Mouse (Mus musculus): ENCODE data around the gene Fyco1. TPM values are rescaled to one million over a fixed set of nuclear protein-coding genes. Genes with fewer than 3 reads are reported as not detected.

The Fyco1 gene
- total and polyA plus RNA-seq, 2 experiments from 2014 or later = 40.9 to 82.7 TPM

GRCm38 (mm10) chr9:123769532-123769931 lies 82.2 kb downstream of the Fyco1 start:
- Histone ChIP-seq H3K4me3 (ENCODE audit: low read depth, low read length) (peak overlapping the region; percentile 16; the same call in 1 of the 2 replicates), H3K4me2 (ENCODE audit: low read depth, low read length) (peak overlapping the region; percentile 17; the same call in 1 of the 2 replicates), H3K9ac (replicated peaks; ENCODE audit: low read depth, low read length) (no peak overlapping the region; the same call in 1 of the 2 replicates), H3K9me3 (replicated peaks; ENCODE audit: control insufficient read depth, low read length) (no peaks in the 10 kb centered on the region), H3K27me3 (ENCODE audit: control insufficient read depth, insufficient read depth, low read length) (no peaks in the 10 kb centered on the region), H3K27ac (ENCODE audit: low read depth) (peak overlapping the region; percentile 15; the same call in 1 of the 2 replicates), H3K36me3 (replicated peaks; ENCODE audit: control insufficient read depth, insufficient read depth, low read length) (no peaks in the 10 kb centered on the region), H3K4me1 (ENCODE audit: control insufficient read depth, insufficient read depth) (no peaks in the 10 kb centered on the region)
- TF ChIP-seq EP300 (IDR thresholded peaks at IDR 0.05; ENCODE audit: low read depth) = no peak
- no peak for ATAC-seq (ENCODE audit: insufficient read depth, low read depth)
- DNase-seq (ENCODE audit: low spot score) = no peak
- WGBS = 48% methylated on average over 6 of the region's 6 CpGs

GRCm38 (mm10) chr9:123768443-123768842 lies 83.3 kb downstream of the Fyco1 start:
- H3K4me1 ChIP-seq (ENCODE audit: control insufficient read depth, insufficient read depth) = no peaks in the 10 kb centered on the region
- TF ChIP-seq EP300 (IDR thresholded peaks at IDR 0.05; ENCODE audit: low read depth) = no peak
- no peak for TF ChIP-seq CTCF (IDR thresholded peaks at IDR 0.05; ENCODE audit: low read depth)
- no peak overlapping the region for H3K27ac ChIP-seq (ENCODE audit: low read depth)
- DNase-seq (ENCODE audit: low spot score) (no peak), ATAC-seq (ENCODE audit: insufficient read depth, low read depth) (no peak)
- H3K36me3 ChIP-seq (replicated peaks; ENCODE audit: control insufficient read depth, insufficient read depth, low read length) = no peaks in the 10 kb centered on the region
- no peak overlapping the region; the same call in 1 of the 2 replicates for H3K4me3 ChIP-seq (ENCODE audit: low read depth, low read length)
- H3K4me2 ChIP-seq (ENCODE audit: low read depth, low read length) = peak overlapping the region; percentile 17; the same call in 1 of the 2 replicates
- H3K9me3 ChIP-seq (replicated peaks; ENCODE audit: control insufficient read depth, low read length) = no peaks in the 10 kb centered on the region
- WGBS = 64% methylated on average over 1 of the region's 1 CpGs
- H3K27me3 ChIP-seq (ENCODE audit: control insufficient read depth, insufficient read depth, low read length) = no peaks in the 10 kb centered on the region
- H3K9ac ChIP-seq (replicated peaks; ENCODE audit: low read depth, low read length) = no peak overlapping the region

GRCm38 (mm10) chr9:123766996-123767395 lies 84.7 kb downstream of the Fyco1 start:
- WGBS = 70% methylated on average over 3 of the region's 3 CpGs

GRCm38 (mm10) chr9:123763771-123764170 lies 87.9 kb downstream of the Fyco1 start:
- no peaks in the 10 kb centered on the region for H3K27me3 ChIP-seq (ENCODE audit: control insufficient read depth, insufficient read depth, low read length)
- DNase-seq (ENCODE audit: low spot score) = no peak
- TF ChIP-seq CTCF (IDR thresholded peaks at IDR 0.05; ENCODE audit: low read depth) = no peak
- no peak for TF ChIP-seq EP300 (IDR thresholded peaks at IDR 0.05; ENCODE audit: low read depth)
- no peak for ATAC-seq (ENCODE audit: insufficient read depth, low read depth)
- no peak overlapping the region for H3K27ac ChIP-seq (ENCODE audit: low read depth)
- H3K4me2 ChIP-seq (ENCODE audit: low read depth, low read length) = no peak overlapping the region
- 53% methylated on average over 3 of the region's 3 CpGs for WGBS
- H3K9me3 ChIP-seq (replicated peaks; ENCODE audit: control insufficient read depth, low read length) = no peaks in the 10 kb centered on the region
- no peak overlapping the region for H3K9ac ChIP-seq (replicated peaks; ENCODE audit: low read depth, low read length)
- no peaks in the 10 kb centered on the region for H3K4me1 ChIP-seq (ENCODE audit: control insufficient read depth, insufficient read depth)
- no peaks in the 10 kb centered on the region for H3K36me3 ChIP-seq (replicated peaks; ENCODE audit: control insufficient read depth, insufficient read depth, low read length)
- no peak overlapping the region for H3K4me3 ChIP-seq (ENCODE audit: low read depth, low read length)

More at GRCm38 (mm10) chr9:123766996-123767395, 84.7 kb downstream of the Fyco1 start:
- H3K9ac ChIP-seq (replicated peaks; ENCODE audit: low read depth, low read length) = no peak overlapping the region; the same call in 1 of the 2 replicates
- TF ChIP-seq EP300 (IDR thresholded peaks at IDR 0.05; ENCODE audit: low read depth) (no peak), CTCF (IDR thresholded peaks at IDR 0.05; ENCODE audit: low read depth) (no peak)
- ATAC-seq (ENCODE audit: insufficient read depth, low read depth) (no peak), DNase-seq (ENCODE audit: low spot score) (no peak)
- H3K27me3 ChIP-seq (ENCODE audit: control insufficient read depth, insufficient read depth, low read length) = no peaks in the 10 kb centered on the region
- peak overlapping the region; percentile 23; the same call in 1 of the 2 replicates for H3K4me3 ChIP-seq (ENCODE audit: low read depth, low read length)
- H3K36me3 ChIP-seq (replicated peaks; ENCODE audit: control insufficient read depth, insufficient read depth, low read length) = no peaks in the 10 kb centered on the region
- H3K9me3 ChIP-seq (replicated peaks; ENCODE audit: control insufficient read depth, low read length) = no peaks in the 10 kb centered on the region
- H3K4me1 ChIP-seq (ENCODE audit: control insufficient read depth, insufficient read depth) = no peaks in the 10 kb centered on the region
- H3K4me2 ChIP-seq (ENCODE audit: low read depth, low read length) = no peak overlapping the region
- no peak overlapping the region for H3K27ac ChIP-seq (ENCODE audit: low read depth)

- TF ChIP-seq CTCF (IDR thresholded peaks at IDR 0.05; ENCODE audit: low read depth) = no peak
- no peak for TF ChIP-seq EP300 (IDR thresholded peaks at IDR 0.05; ENCODE audit: low read depth)
- H3K4me2 ChIP-seq (ENCODE audit: low read depth, low read length) = no peak overlapping the region
- no peak for ATAC-seq (ENCODE audit: insufficient read depth, low read depth)
- H3K9me3 ChIP-seq (replicated peaks; ENCODE audit: control insufficient read depth, low read length) = no peaks in the 10 kb centered on the region
- no peaks in the 10 kb centered on the region for H3K4me1 ChIP-seq (ENCODE audit: control insufficient read depth, insufficient read depth)
- H3K36me3 ChIP-seq (replicated peaks; ENCODE audit: control insufficient read depth, insufficient read depth, low read length) = no peaks in the 10 kb centered on the region
- H3K27ac ChIP-seq (ENCODE audit: low read depth) = peak overlapping the region; percentile 46; the same call in 1 of the 2 replicates
- no peaks in the 10 kb centered on the region for H3K27me3 ChIP-seq (ENCODE audit: control insufficient read depth, insufficient read depth, low read length)
- WGBS = 78% methylated on average over 4 of the region's 4 CpGs
- DNase-seq (ENCODE audit: low spot score) = no peak
- no peak overlapping the region for H3K4me3 ChIP-seq (ENCODE audit: low read depth, low read length)
- no peak overlapping the region for H3K9ac ChIP-seq (replicated peaks; ENCODE audit: low read depth, low read length)
Measured at GRCm38 (mm10) chr9:123762886-123763285, 88.8 kb downstream of the Fyco1 start.

GRCm38 (mm10) chr9:123760806-123761205 lies 90.9 kb downstream of the Fyco1 start:
- Histone ChIP-seq H3K9ac (replicated peaks; ENCODE audit: low read depth, low read length) (no peak overlapping the region), H3K27ac (ENCODE audit: low read depth) (no peak overlapping the region), H3K27me3 (ENCODE audit: control insufficient read depth, insufficient read depth, low read length) (no peaks in the 10 kb centered on the region), H3K36me3 (replicated peaks; ENCODE audit: control insufficient read depth, insufficient read depth, low read length) (no peaks in the 10 kb centered on the region), H3K4me1 (ENCODE audit: control insufficient read depth, insufficient read depth) (no peaks in the 10 kb centered on the region), H3K4me3 (ENCODE audit: low read depth, low read length) (no peak overlapping the region), H3K4me2 (ENCODE audit: low read depth, low read length) (no peak overlapping the region), H3K9me3 (replicated peaks; ENCODE audit: control insufficient read depth, low read length) (no peaks in the 10 kb centered on the region)
- WGBS = 83% methylated on average over 3 of the region's 3 CpGs
- DNase-seq (ENCODE audit: low spot score) (no peak), ATAC-seq (ENCODE audit: insufficient read depth, low read depth) (no peak)
- TF ChIP-seq CTCF (IDR thresholded peaks at IDR 0.05; ENCODE audit: low read depth) = no peak
- no peak for TF ChIP-seq EP300 (IDR thresholded peaks at IDR 0.05; ENCODE audit: low read depth)

Data from heart, postnatal 0 days (tissue).